Mouse (Mus musculus) CH12.LX (cell line): ENCODE results near the gene Ube2s. TPM values are rescaled to one million over a fixed set of nuclear protein-coding genes. Genes with fewer than 3 reads are reported as not detected.

ENCODE experiments used
- DNase-seq: peaks from one replicate; pipeline ENCODE4 v3.0.0-alpha.2; 2013; ENCODE audit errors: extremely low read depth
- H3K27ac ChIP-seq: 2 replicates; pipeline ENCODE4 v1.5.1; 2012; ENCODE audit warnings: low read depth, mild to moderate bottlenecking, control low read depth, moderate library complexity; ENCODE audit not compliant: insufficient read depth
- H3K27me3 ChIP-seq: replicated peaks from 2 replicates; pipeline ENCODE3; 2012; ENCODE audit warnings: inconsistent platforms
- H3K36me3 ChIP-seq, 2 experiments: replicated peaks in 1 of 2; 2 replicates each; pipeline versions ENCODE3 to v1.6.1; 2012; ENCODE audit warnings: inconsistent platforms in 1 of 2, low read length in 1 of 2, mild to moderate bottlenecking in 1 of 2, mixed read lengths in 1 of 2, moderate library complexity in 1 of 2; ENCODE audit not compliant: control insufficient read depth in 1 of 2, insufficient read depth in 1 of 2
- H3K4me1 ChIP-seq, 2 experiments: 2 replicates each; pipeline ENCODE4 v1.6.1; 2012; ENCODE audit warnings: inconsistent platforms in 1 of 2, moderate library complexity in 1 of 2; ENCODE audit not compliant: insufficient read depth in 2 of 2, control insufficient read depth in 1 of 2
- H3K4me2 ChIP-seq: 2 replicates; pipeline ENCODE4 v1.6.1; 2012; ENCODE audit warnings: low read depth, mild to moderate bottlenecking, control low read depth; ENCODE audit not compliant: poor library complexity, insufficient read depth, severe bottlenecking
- H3K4me3 ChIP-seq, 3 experiments: fragments of 150-350 bp in 1 of 3; sonication (generic) in 1 of 3; replicated peaks in 1 of 3; 2 replicates each; pipeline versions ENCODE3 to v1.5.1; 2011 to 2012; ENCODE audit warnings: low read depth in 2 of 3, low read length in 2 of 3, mild to moderate bottlenecking in 2 of 3, moderate library complexity in 2 of 3, control low read depth in 1 of 3, improper control_type of control experiment in 1 of 3, inconsistent platforms in 1 of 3, mixed read lengths in 1 of 3; ENCODE audit not compliant: poor library complexity in 1 of 3
- H3K79me2 ChIP-seq: replicated peaks from 2 replicates; pipeline ENCODE4 v1.6.1; 2012; ENCODE audit warnings: mild to moderate bottlenecking, moderate library complexity; ENCODE audit not compliant: control insufficient read depth, poor library complexity, insufficient read depth, severe bottlenecking; ENCODE audit errors: extremely low read depth
- H3K9ac ChIP-seq: 2 replicates; pipeline ENCODE4 v1.6.1; 2012; ENCODE audit warnings: low read depth, mild to moderate bottlenecking, control low read depth, moderate library complexity; ENCODE audit not compliant: insufficient read depth
- H3K9me3 ChIP-seq: replicated peaks from 2 replicates; pipeline ENCODE3; 2012; ENCODE audit warnings: low read length, inconsistent platforms, mixed read lengths
- BHLHE40 ChIP-seq: IDR thresholded peaks from 2 replicates; pipeline ENCODE4 v1.6.1; 2011; ENCODE audit warnings: mild to moderate bottlenecking, low read depth, low read length, improper control_type of control experiment
- CHD1 ChIP-seq: IDR thresholded peaks from 2 replicates; pipeline ENCODE4 v1.6.1; 2012; ENCODE audit warnings: low read depth, low read length, improper control_type of control experiment, inconsistent platforms
- CHD2 ChIP-seq: IDR thresholded peaks from 2 replicates; pipeline ENCODE4 v1.6.1; 2011; ENCODE audit warnings: low read length, improper control_type of control experiment
- CTCF ChIP-seq, 2 experiments: IDR thresholded peaks in 1 of 2; conservative IDR thresholded peaks in 1 of 2; 2 replicates each; pipeline ENCODE4 v1.5.1; 2011 to 2012; ENCODE audit warnings: low read depth in 2 of 2, low read length in 2 of 2, improper control_type of control experiment in 1 of 2, inconsistent platforms in 1 of 2, mild to moderate bottlenecking in 1 of 2, moderate library complexity in 1 of 2
- E2F4 ChIP-seq: IDR thresholded peaks from 2 replicates; pipeline ENCODE4 v1.6.1; 2011; ENCODE audit warnings: low read depth, low read length, improper control_type of control experiment; ENCODE audit not compliant: insufficient replicate concordance
- ELF1 ChIP-seq: IDR thresholded peaks from 2 replicates; pipeline ENCODE4 v1.6.1; 2014; ENCODE audit warnings: low read depth, mild to moderate bottlenecking, inconsistent platforms, low read length, improper control_type of control experiment
- GABPA ChIP-seq: IDR thresholded peaks from 2 replicates; pipeline ENCODE4 v1.6.1; 2012; ENCODE audit warnings: low read depth, low read length, improper control_type of control experiment, inconsistent platforms; ENCODE audit not compliant: insufficient replicate concordance
- IRF4 ChIP-seq: IDR thresholded peaks from 2 replicates; pipeline ENCODE4 v1.6.1; 2014; ENCODE audit warnings: low read depth, mild to moderate bottlenecking, inconsistent platforms, low read length, improper control_type of control experiment
- KAT2A ChIP-seq: IDR thresholded peaks from 2 replicates; pipeline ENCODE4 v1.6.1; 2012; ENCODE audit warnings: low read length, improper control_type of control experiment, inconsistent platforms; ENCODE audit not compliant: insufficient replicate concordance
- MAX ChIP-seq: IDR thresholded peaks from 2 replicates; pipeline ENCODE4 v1.6.1; 2011; ENCODE audit warnings: low read length, improper control_type of control experiment
- MAZ ChIP-seq: IDR thresholded peaks from 2 replicates; pipeline ENCODE4 v1.6.1; 2012; ENCODE audit warnings: low read depth, mild to moderate bottlenecking, inconsistent platforms, low read length, improper control_type of control experiment, moderate library complexity
- MXI1 ChIP-seq: IDR thresholded peaks from 2 replicates; pipeline ENCODE4 v1.6.1; 2011; ENCODE audit warnings: mild to moderate bottlenecking, low read depth, low read length, improper control_type of control experiment
- MYC ChIP-seq: IDR thresholded peaks from 2 replicates; pipeline ENCODE4 v1.6.1; 2011; ENCODE audit warnings: low read depth, mild to moderate bottlenecking, improper control_type of control experiment, low read length
- NELFE ChIP-seq: IDR thresholded peaks from 2 replicates; pipeline ENCODE4 v1.6.1; 2011; ENCODE audit warnings: low read depth, low read length, improper control_type of control experiment
- PAX5 ChIP-seq: IDR thresholded peaks from 2 replicates; pipeline ENCODE4 v1.6.1; 2012; ENCODE audit warnings: low read length, inconsistent platforms, mixed read lengths
- POLR2A ChIP-seq: IDR thresholded peaks from 2 replicates; pipeline ENCODE4 v1.6.1; 2011; ENCODE audit warnings: low read depth, mild to moderate bottlenecking, improper control_type of control experiment, low read length
- POLR2AphosphoS2 ChIP-seq: IDR thresholded peaks from 2 replicates; pipeline ENCODE4 v1.6.1; 2011; ENCODE audit warnings: low read depth, low read length, improper control_type of control experiment
- RCOR1 ChIP-seq: conservative IDR thresholded peaks from 2 replicates; pipeline ENCODE4 v1.6.1; 2012; ENCODE audit warnings: low read depth, mild to moderate bottlenecking, inconsistent platforms, low read length, improper control_type of control experiment
- SIN3A ChIP-seq: IDR thresholded peaks from 2 replicates; pipeline ENCODE4 v1.6.1; 2012; ENCODE audit warnings: low read length, improper control_type of control experiment, inconsistent platforms
- TBP ChIP-seq: conservative IDR thresholded peaks from 2 replicates; pipeline ENCODE4 v1.6.1; 2011; ENCODE audit warnings: low read depth, low read length, improper control_type of control experiment
- UBTF ChIP-seq: IDR thresholded peaks from 2 replicates; pipeline ENCODE4 v1.6.1; 2012; ENCODE audit warnings: low read depth, mild to moderate bottlenecking, inconsistent platforms, low read length, improper control_type of control experiment, moderate library complexity
- USF2 ChIP-seq: conservative IDR thresholded peaks from 2 replicates; pipeline ENCODE4 v1.6.1; 2011; ENCODE audit warnings: low read depth, low read length, improper control_type of control experiment
- ZMIZ1 ChIP-seq: IDR thresholded peaks from 2 replicates; pipeline ENCODE4 v1.6.1; 2012; ENCODE audit warnings: low read depth, mild to moderate bottlenecking, inconsistent platforms, low read length, improper control_type of control experiment
- dilution Hi-C: fragments of 300-500 bp; cut with MboI; formaldehyde crosslinking; loops from 2 replicates; pipeline ENCODE4 v1.14.3; 2020; ENCODE audit warnings: low sequenced_read_pairs; ENCODE audit not compliant: extremely low pct_unique_long_range_greater_than_20kb, extremely low pct_ligation_motif_present
- in situ Hi-C: fragments of 300-500 bp; cut with MboI; formaldehyde crosslinking; loops from 3 replicates; pipeline ENCODE4 v1.14.3; 2019; ENCODE audit warnings: low sequenced_read_pairs, low pct_ligation_motif_present, low pct_unique_long_range_greater_than_20kb, mixed read lengths
- polyA plus RNA-seq: library from polyadenylated mRNA; unstranded; fragments of >175 nt; gene quantifications from 2 replicates; pipeline ENCODE4 v1.2.1, GENCODE M21; 2012; ENCODE audit warnings: low read depth; ENCODE audit not compliant: insufficient read length
- total RNA-seq, 2 experiments: library from RNA; depleted of rRNA; stranded (reverse); fragments of 300-350 nt in 1 of 2; fragments of >200 nt in 1 of 2; gene quantifications; 2 replicates each; pipeline ENCODE4 v1.2.3; 2012 to 2014

The Ube2s gene
- total and polyA plus RNA-seq, 3 experiments: 238 to 825 (median 392) TPM

- in situ Hi-C loops: no loop called here
- DNase-seq: no peak
- peaks cover 0 to 13% of the 10 kb centered on the region in 2 experiments for H3K36me3 ChIP-seq
- H3K4me1 ChIP-seq: peaks cover 3 to 10% of the 10 kb centered on the region in 2 experiments; a peak in 3 of 4 replicates
- no peaks in the 10 kb centered on the region for H3K9me3 ChIP-seq
- dilution Hi-C loops: no loop called here
- H3K27me3 ChIP-seq: no peaks in the 10 kb centered on the region
- no peak overlapping the region for H3K27ac ChIP-seq
- H3K9ac ChIP-seq: no peak overlapping the region
- H3K4me3 ChIP-seq: no peak overlapping the region
- peaks cover 11% of the 10 kb centered on the region for H3K79me2 ChIP-seq
- TF ChIP-seq KAT2A: no peak
- TF ChIP-seq E2F4: no peak
- no peak for TF ChIP-seq RCOR1
- TF ChIP-seq BHLHE40: no peak
- no peak for TF ChIP-seq NELFE
- TF ChIP-seq UBTF: no peak
- no peak for TF ChIP-seq IRF4
- TF ChIP-seq POLR2AphosphoS2: no peak
- no peak for TF ChIP-seq MAZ
- no peak for TF ChIP-seq MYC
- no peak for TF ChIP-seq USF2
- no peak for TF ChIP-seq CHD2
- H3K4me2 ChIP-seq: no peak overlapping the region
Observed at GRCm38 (mm10) chr7:4816559-4816958, 4.2 kb upstream of the Ube2s start.

DNA sequence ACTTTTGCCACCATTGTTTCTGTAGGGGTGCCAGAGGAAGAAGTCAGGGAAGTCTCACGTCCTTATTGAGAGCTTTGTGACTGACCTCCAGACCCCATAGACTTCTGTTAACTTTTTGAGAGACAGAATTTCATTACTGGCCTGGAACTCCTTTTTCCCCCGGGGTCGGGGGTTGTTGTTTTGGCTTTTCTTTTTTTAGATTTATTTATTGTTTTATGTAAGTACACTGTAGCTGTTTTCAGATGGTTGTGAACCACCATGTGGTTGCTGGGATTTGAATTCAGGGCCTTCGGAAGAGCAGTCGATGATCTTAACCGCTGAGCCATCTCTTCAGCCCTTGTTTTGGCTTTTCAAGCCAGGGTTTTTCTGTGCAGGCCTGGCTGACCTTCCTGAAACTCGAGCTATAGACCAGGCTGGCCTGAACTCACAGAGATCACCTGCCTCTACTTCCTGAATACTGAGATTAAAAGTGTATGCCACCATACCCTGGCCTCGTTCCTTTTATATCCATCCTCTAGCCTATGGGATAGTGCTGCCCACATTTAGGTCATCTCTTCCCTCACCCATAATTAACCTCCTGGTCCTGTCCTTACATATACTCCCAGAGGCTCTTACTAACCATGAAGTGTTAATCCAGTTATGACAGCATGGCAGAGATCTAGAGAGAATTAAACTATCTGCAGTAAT, 858 bp upstream of the Ube2s start:
- DNase-seq: no peak
- Histone ChIP-seq H3K4me1 (peaks cover 7 to 27% of the 10 kb centered on the region in 2 experiments; a peak in 3 of 4 replicates), H3K9me3 (no peaks in the 10 kb centered on the region), H3K27me3 (no peaks in the 10 kb centered on the region), H3K4me2 (peak overlapping the region; percentile 98), H3K4me3 (peak overlapping the region; percentile 67 to 99 (median 75)), H3K36me3 (peaks cover 26 to 40% of the 10 kb centered on the region in 2 experiments), H3K27ac (peak overlapping the region; percentile 2; the same call in 1 of the 2 replicates), H3K9ac (peak overlapping the region; percentile 96), H3K79me2 (peaks cover 38% of the 10 kb centered on the region)
- in situ Hi-C loops (no loop called here), dilution Hi-C loops (no loop called here)
- no peak for TF ChIP-seq UBTF
- TF ChIP-seq POLR2A: no peak
- peak; percentile 68; the same call in 1 of the 2 replicates for TF ChIP-seq SIN3A
- peak; percentile 75 for TF ChIP-seq MXI1
- TF ChIP-seq ELF1: no peak
- 0 out of 2 replicates have a peak, but pooled peaks have one; percentile 11 for TF ChIP-seq RCOR1
- 0 out of 2 replicates have a peak, but pooled peaks have one; percentile 15 for TF ChIP-seq BHLHE40
- TF ChIP-seq NELFE: peak; percentile 9; the same call in 1 of the 2 replicates
- TF ChIP-seq MAX: peak; percentile 54
- no peak for TF ChIP-seq CTCF (conservative IDR thresholded peaks at IDR 0.05 in 1 of 2, IDR thresholded peaks at IDR 0.05 in 1 of 2; ENCODE audit: low read depth in 2 of 2, low read length in 2 of 2)
- TF ChIP-seq E2F4: no peak
- TF ChIP-seq TBP: 0 out of 2 replicates have a peak, but pooled peaks have one; percentile 37
- peak; percentile 56; the same call in 1 of the 2 replicates for TF ChIP-seq MYC
- peak; percentile 76 for TF ChIP-seq ZMIZ1
- no peak for TF ChIP-seq PAX5
- TF ChIP-seq CHD1: peak; percentile 95
- TF ChIP-seq GABPA: no peak
- no peak for TF ChIP-seq POLR2AphosphoS2
- TF ChIP-seq IRF4: no peak
